Mouse (Mus musculus) G1E (cell line): ENCODE data around the gene Stom.

ENCODE experiments used
- CTCF ChIP-seq: IDR thresholded peaks from 2 replicates; pipeline ENCODE4 v1.5.1; 2012; ENCODE audit warnings: low read depth, low read length, inconsistent platforms, mixed read lengths
- GATA1 ChIP-seq: IDR thresholded peaks from 2 replicates; pipeline ENCODE4 v1.6.1; 2012; ENCODE audit warnings: borderline replicate concordance, low read length, inconsistent platforms, mixed read lengths
- TAL1 ChIP-seq: conservative IDR thresholded peaks from 2 replicates; pipeline ENCODE4 v1.6.1; 2012; ENCODE audit warnings: low read depth, low read length, inconsistent platforms, mixed read lengths

GRCm38 (mm10) chr2:35267156-35267875, 69.5 kb downstream of the Stom start:
- TF ChIP-seq CTCF: no peak
- no peak for TF ChIP-seq GATA1
- TF ChIP-seq TAL1: no peak
